Mouse (Mus musculus) heart, postnatal 0 days (tissue): ENCODE measurements around the gene Slc6a12. TPM values are rescaled to one million over a fixed set of nuclear protein-coding genes. Genes with fewer than 3 reads are reported as not detected.

Experiments
- ATAC-seq: fragments of 200-750 bp; cut with Nextera tagmentation; 2 replicates; pipeline ENCODE4 v1.8.0; 2017; ENCODE audit warnings: low read depth, moderate number of reproducible peaks, moderate library complexity; ENCODE audit not compliant: insufficient read depth
- DNase-seq: peaks from one replicate; pipeline ENCODE4 v3.0.0-alpha.2; 2016; ENCODE audit warnings: low spot score
- H3K27ac ChIP-seq: fragments of 300-500 bp; sonication (generic); 2 replicates; pipeline ENCODE4 v1.5.1; 2014; ENCODE audit warnings: low read depth, mild to moderate bottlenecking
- H3K27me3 ChIP-seq: fragments of 300-500 bp; sonication (generic); 2 replicates; pipeline ENCODE4 v1.6.1; 2014; ENCODE audit warnings: low read length, mixed read lengths; ENCODE audit not compliant: control insufficient read depth, insufficient read depth
- H3K36me3 ChIP-seq: fragments of 300-500 bp; sonication (generic); replicated peaks from 2 replicates; pipeline ENCODE4 v1.6.1; 2014; ENCODE audit warnings: low read length, mixed read lengths; ENCODE audit not compliant: control insufficient read depth, insufficient read depth
- H3K4me1 ChIP-seq: fragments of 300-500 bp; sonication (generic); 2 replicates; pipeline ENCODE4 v1.6.1; 2014; ENCODE audit warnings: antibody characterized with exemption; ENCODE audit not compliant: control insufficient read depth, insufficient read depth
- H3K4me2 ChIP-seq: fragments of 300-500 bp; sonication (generic); 2 replicates; pipeline ENCODE4 v1.6.1; 2014; ENCODE audit warnings: low read depth, mild to moderate bottlenecking, low read length, moderate library complexity
- H3K4me3 ChIP-seq: fragments of 300-500 bp; sonication (generic); 2 replicates; pipeline ENCODE4 v1.5.1; 2014; ENCODE audit warnings: low read depth, low read length
- H3K9ac ChIP-seq: fragments of 300-500 bp; sonication (generic); replicated peaks from 2 replicates; pipeline ENCODE4 v1.6.1; 2014; ENCODE audit warnings: low read depth, low read length, mixed read lengths
- H3K9me3 ChIP-seq: fragments of 300-500 bp; sonication (generic); replicated peaks from 2 replicates; pipeline ENCODE4 v1.6.1; 2016; ENCODE audit warnings: low read length; ENCODE audit not compliant: control insufficient read depth
- CTCF ChIP-seq: IDR thresholded peaks from 2 replicates; pipeline ENCODE4 v1.5.1; 2016; ENCODE audit warnings: antibody characterized with exemption, control low read depth, low read depth
- EP300 ChIP-seq: IDR thresholded peaks from 2 replicates; pipeline ENCODE4 v1.6.1; 2016; ENCODE audit warnings: antibody characterized with exemption, low read depth
- WGBS: fragments of 180-500 bp; shearing (Covaris S2); extraction: QIAGEN DNeasy Blood & Tissue Kit; methylation state at CpG from one replicate; pipeline ENCODE4 v1.1.7; 2014; 5-methylcytosine and 5-hydroxymethylcytosine counted together
- microRNA-seq: library from miRNA; unstranded; fragments of <30 nt; microRNA quantifications from one replicate; pipeline ENCODE4, GENCODE M21; 2016
- polyA plus RNA-seq: library from polyadenylated mRNA; unstranded; fragments of >200 nt; fragmentation: Nextera tagmentation; extraction: Ambion mirVana; gene quantifications from 2 replicates; pipeline ENCODE4 v1.2.1, GENCODE M21; 2015
- total RNA-seq: library from RNA; depleted of rRNA; stranded (reverse); fragments of >200 nt; gene quantifications from 2 replicates; pipeline ENCODE4 v1.2.3, GENCODE M21; 2014; ENCODE audit warnings: low replicate concordance; rRNA removed

The Slc6a12 gene
- total and polyA plus RNA-seq, 2 experiments from 2014 or later: not detected

DNA sequence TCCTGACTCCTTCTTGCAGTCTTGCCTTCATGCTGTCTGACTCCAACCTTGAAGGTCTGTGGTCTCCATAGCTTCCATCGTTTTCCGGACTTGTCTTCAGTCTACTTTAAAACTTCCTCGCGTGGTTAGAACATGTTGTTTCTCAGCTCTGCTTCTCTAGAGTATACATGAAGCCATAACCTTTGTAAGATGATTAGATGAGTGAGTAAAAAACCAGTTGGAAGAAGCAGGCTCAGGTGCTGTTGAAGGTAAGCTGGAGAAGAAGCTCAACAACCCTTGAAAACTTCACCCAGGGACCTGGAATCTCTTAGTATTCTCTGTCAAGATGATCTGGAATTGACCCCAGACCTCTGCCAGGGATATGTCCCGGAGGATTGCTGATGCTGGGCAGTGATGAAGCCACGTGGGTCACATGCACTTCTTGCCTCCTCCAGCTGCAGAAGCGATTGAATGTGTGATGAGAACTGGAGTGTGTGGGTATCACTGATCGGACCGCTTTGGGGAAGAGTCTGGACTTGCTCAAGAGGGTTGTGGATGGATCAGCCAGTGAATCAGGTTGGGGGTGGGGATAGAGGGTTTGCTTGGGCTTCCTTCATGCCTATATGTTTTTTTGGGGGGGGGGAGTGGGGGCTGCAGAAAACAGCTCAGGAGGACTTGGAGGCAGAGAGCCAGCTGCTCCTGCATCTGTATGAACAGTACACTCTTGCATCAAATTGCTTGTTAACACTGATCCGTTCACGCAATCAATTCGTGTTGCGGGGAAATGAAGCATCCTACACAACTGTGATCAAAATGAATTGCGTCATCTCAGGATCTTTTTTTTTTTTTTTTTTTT lies 59.2 kb downstream of the Slc6a12 start:
- Histone ChIP-seq H3K36me3 (no peaks in the 10 kb centered on the region), H3K4me3 (no peak overlapping the region), H3K4me2 (no peak overlapping the region), H3K27ac (no peak overlapping the region), H3K27me3 (no peaks in the 10 kb centered on the region), H3K9ac (no peak overlapping the region), H3K9me3 (no peaks in the 10 kb centered on the region), H3K4me1 (no peaks in the 10 kb centered on the region)
- TF ChIP-seq EP300: no peak
- no peak for TF ChIP-seq CTCF
- DNase-seq (no peak), ATAC-seq (no peak)
- 79% methylated on average over 14 of the region's 14 CpGs for WGBS

DNA sequence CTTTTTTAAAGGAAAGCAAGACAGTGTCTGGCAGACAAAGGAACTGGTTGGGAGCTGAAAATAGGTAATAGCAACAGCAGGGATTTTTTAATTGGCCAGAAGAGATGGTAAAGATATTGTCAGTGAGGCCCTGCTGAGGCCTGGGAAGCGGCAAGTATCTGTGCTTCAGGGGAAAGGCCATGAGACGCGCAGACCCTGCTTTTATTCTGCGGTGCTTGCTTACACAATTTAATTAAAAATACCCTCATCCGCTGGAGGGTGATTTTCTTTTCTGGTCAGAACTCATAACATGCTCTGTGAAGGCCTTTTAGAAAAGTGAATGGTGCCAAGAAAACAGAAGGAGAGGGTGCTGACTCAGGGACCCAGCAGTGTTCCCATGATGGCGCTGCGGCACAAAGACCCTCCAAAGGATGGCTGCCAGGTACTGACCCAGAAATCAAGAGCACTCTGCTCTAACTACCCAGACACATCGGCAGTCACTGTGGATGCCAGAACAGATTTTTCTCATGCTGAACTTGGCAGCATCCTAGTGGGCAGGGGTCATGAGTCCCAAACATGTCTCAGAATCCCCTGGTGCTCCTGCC lies 59.9 kb downstream of the Slc6a12 start:
- no peak for TF ChIP-seq CTCF
- TF ChIP-seq EP300: no peak
- no peak for DNase-seq
- no peak overlapping the region for H3K27ac ChIP-seq
- H3K9ac ChIP-seq: no peak overlapping the region
- WGBS: 85% methylated on average over 8 of the region's 8 CpGs
- H3K4me1 ChIP-seq: no peaks in the 10 kb centered on the region
- H3K36me3 ChIP-seq: no peaks in the 10 kb centered on the region
- no peaks in the 10 kb centered on the region for H3K27me3 ChIP-seq
- H3K9me3 ChIP-seq: no peaks in the 10 kb centered on the region
- no peak overlapping the region for H3K4me3 ChIP-seq
- no peak for ATAC-seq
- H3K4me2 ChIP-seq: no peak overlapping the region

DNA sequence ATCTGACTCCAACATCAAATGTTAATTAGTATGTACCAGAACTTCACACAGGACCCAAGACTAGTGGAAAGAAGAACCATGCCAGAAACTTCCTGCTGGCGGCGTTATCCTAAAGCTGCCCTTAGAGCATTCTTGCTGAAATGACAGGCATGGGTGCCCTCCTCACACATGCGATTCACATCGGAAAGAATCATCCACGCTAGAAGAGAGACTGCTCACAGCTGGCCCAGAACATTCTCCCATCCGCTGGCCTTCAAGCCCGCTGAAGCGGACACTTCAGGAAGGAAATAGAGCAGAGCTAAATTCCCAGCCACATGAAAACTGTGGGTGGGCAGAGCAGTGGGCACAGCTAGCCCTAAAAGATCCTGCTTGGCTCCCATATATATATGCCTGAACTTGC lies 62.4 kb downstream of the Slc6a12 start:
- WGBS: 85% methylated on average over 8 of the region's 8 CpGs
- 0 out of 2 replicates have a peak, but pooled peaks cover 6% of the 10 kb centered on the region for H3K27me3 ChIP-seq
- H3K27ac ChIP-seq: no peak overlapping the region
- H3K4me3 ChIP-seq: no peak overlapping the region
- ATAC-seq (no peak), DNase-seq (no peak)
- no peaks in the 10 kb centered on the region for H3K4me1 ChIP-seq
- no peaks in the 10 kb centered on the region for H3K36me3 ChIP-seq
- no peak overlapping the region for H3K9ac ChIP-seq
- no peak for TF ChIP-seq CTCF
- no peak overlapping the region for H3K4me2 ChIP-seq
- no peaks in the 10 kb centered on the region for H3K9me3 ChIP-seq

DNA sequence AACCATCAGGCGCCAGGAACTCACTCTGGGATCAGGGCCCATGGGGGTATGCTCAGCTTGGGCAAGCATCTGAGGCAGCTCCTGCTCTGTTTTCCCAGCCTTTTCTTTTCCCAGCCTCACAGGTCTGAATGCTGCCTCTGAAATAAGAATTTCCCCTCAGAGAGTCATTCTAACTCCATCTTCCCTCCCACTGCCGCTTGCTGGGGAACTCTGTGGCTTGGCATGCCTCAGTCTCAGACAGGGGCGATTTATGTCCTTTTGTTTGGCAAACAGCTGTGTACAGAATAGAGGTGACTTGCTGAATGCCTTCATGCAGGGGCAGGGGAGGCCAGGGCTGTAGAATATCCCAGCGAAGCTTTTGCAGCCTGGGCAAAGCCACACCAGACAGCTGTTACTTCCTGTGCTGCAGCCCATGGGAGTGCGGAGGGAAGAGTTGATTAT lies 64.7 kb downstream of the Slc6a12 start:
- H3K4me2 ChIP-seq: no peak overlapping the region
- no peak overlapping the region for H3K4me3 ChIP-seq
- H3K27me3 ChIP-seq: peaks cover 25% of the 10 kb centered on the region
- H3K36me3 ChIP-seq: no peaks in the 10 kb centered on the region
- no peaks in the 10 kb centered on the region for H3K4me1 ChIP-seq
- no peak for DNase-seq
- H3K9me3 ChIP-seq: no peaks in the 10 kb centered on the region
- no peak overlapping the region for H3K27ac ChIP-seq
- ATAC-seq: no peak
- no peak overlapping the region for H3K9ac ChIP-seq
- 45% methylated on average over 5 of the region's 5 CpGs for WGBS
- no peak for TF ChIP-seq CTCF
- TF ChIP-seq EP300: no peak

DNA sequence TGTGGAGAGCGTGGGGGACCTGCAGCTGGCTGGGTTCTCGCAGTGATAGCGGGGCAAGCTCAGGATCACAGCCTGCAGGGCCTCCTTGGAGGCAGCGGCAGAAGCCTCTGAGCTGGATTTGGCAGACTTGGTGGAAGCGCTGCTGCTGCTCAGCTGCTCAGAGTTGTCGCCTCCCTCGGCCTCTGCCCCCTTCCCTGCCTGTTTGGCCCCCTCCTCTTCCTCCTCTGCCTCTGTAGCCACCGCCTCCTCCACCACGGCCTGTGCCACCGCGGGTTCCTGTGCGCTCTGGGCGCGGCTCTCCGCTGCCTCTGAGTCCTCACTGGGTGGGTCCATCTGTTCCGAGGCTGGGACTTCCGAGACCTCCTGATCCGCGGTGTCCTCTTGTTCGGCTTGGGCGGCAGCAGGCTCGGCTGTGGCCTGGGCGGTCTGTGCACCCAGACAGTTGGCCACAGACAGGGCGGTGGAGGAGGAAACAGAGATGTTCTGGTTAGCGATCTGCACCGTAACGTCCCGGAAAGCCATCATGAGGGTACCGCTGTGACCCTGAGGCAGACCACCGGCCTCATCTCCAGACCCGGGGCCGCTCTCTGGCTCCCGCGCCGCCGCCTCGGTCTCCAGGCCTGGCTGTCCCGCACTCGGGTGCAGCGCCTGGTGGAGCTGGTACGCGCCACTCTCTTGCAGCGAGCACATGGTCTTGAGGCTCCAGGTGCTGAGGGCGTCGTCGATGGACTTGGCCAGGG lies 69.9 kb downstream of the Slc6a12 start:
- no peak for DNase-seq
- TF ChIP-seq CTCF (no peak), EP300 (no peak)
- Histone ChIP-seq H3K4me3 (no peak overlapping the region), H3K27ac (no peak overlapping the region), H3K4me2 (no peak overlapping the region), H3K9me3 (no peaks in the 10 kb centered on the region), H3K36me3 (no peaks in the 10 kb centered on the region), H3K27me3 (peaks cover 49% of the 10 kb centered on the region), H3K9ac (no peak overlapping the region), H3K4me1 (no peaks in the 10 kb centered on the region)
- 3% methylated on average over 45 of the region's 46 CpGs for WGBS
- no peak for ATAC-seq

Small RNA genes within 50 kb of the gene (microRNA-seq; reads per million reads assigned to microRNA genes)
- not detected for gene Gm24855

Other genes with a start within 250 kb of the Slc6a12 start
- gene Mical3, start 212.1 kb upstream of the Slc6a12 start, total RNA-seq: 79.3 and 94.8 TPM in 2 replicates
- 23.2 and 30.8 TPM in 2 replicates for gene Mical3, start 212.1 kb upstream of the Slc6a12 start, polyA plus RNA-seq
- gene Pex26, start 159.4 kb upstream of the Slc6a12 start, total RNA-seq: 17.5 and 20.2 TPM in 2 replicates
- 4.6 and 5.0 TPM in 2 replicates for gene Pex26, start 159.4 kb upstream of the Slc6a12 start, polyA plus RNA-seq
- 2.7 and 5.6 TPM in 2 replicates for gene Tuba8, start 132.4 kb upstream of the Slc6a12 start, total RNA-seq
- gene Tuba8, start 132.4 kb upstream of the Slc6a12 start, polyA plus RNA-seq: 3.6 and 6.0 TPM in 2 replicates
- 8.3 and 13.3 TPM in 2 replicates for gene Usp18, start 97.2 kb upstream of the Slc6a12 start, total RNA-seq
- gene Usp18, start 97.2 kb upstream of the Slc6a12 start, polyA plus RNA-seq: 4.0 and 5.2 TPM in 2 replicates
- 3.8 and 7.3 TPM in 2 replicates for gene Slc6a13, start 42.8 kb upstream of the Slc6a12 start, total RNA-seq
- gene Slc6a13, start 42.8 kb upstream of the Slc6a12 start, polyA plus RNA-seq: 7.8 TPM in 2 replicates
- not detected in 2 replicates for gene Iqsec3, start 130.6 kb downstream of the Slc6a12 start, total RNA-seq
- gene Iqsec3, start 130.6 kb downstream of the Slc6a12 start, polyA plus RNA-seq: 0.03 and 0.04 TPM in 2 replicates